Mouse (Mus musculus) Patski (cell line): ENCODE data around the gene Pde7b. TPM values are rescaled to one million over a fixed set of nuclear protein-coding genes. Genes with fewer than 3 reads are reported as not detected.

Source experiments
- ATAC-seq: fragments of 100-300 bp; one replicate; pipeline ENCODE4 v1.8.0; 2021
- CTCF ChIA-PET: fragments of 350-600 bp; sonication (Branson Sonifier 250); formaldehyde crosslinking; loops from one replicate; lab custom pipeline; 2022; ENCODE audit warnings: inconsistent platforms; lab: Charles Lee
- POLR2A ChIA-PET: fragments of 350-600 bp; sonication (Branson Sonifier 250); formaldehyde crosslinking; loops from one replicate; lab custom pipeline; 2022; ENCODE audit warnings: antibody characterized with exemption, inconsistent platforms; lab: Charles Lee
- DNase-seq: peaks from one replicate; pipeline ENCODE4 v3.0.0-alpha.2; 2011; ENCODE audit warnings: low read depth, low spot score
- H3K27me3 ChIP-seq: fragments of 371-371 bp; one replicate; pipeline ENCODE4 v1.5.1; 2021
- CTCF ChIP-seq: fragments of 100-300 bp; IDR thresholded peaks from one replicate; pipeline ENCODE4 v1.5.1; 2021
- in situ Hi-C: fragments of 300-500 bp; cut with MboI; formaldehyde crosslinking; loops from 3 replicates; pipeline ENCODE4 v1.11.1; 2018; ENCODE audit warnings: low pct_unique_long_range_greater_than_20kb, mixed read lengths
- polyA plus RNA-seq: library from polyadenylated mRNA; unstranded; gene quantifications from one replicate; pipeline ENCODE4 v1.2.3, GENCODE M21; 2021

Gene Pde7b
- polyA plus RNA-seq, 1 experiment from 2014 or later: 0.15 TPM

DNA sequence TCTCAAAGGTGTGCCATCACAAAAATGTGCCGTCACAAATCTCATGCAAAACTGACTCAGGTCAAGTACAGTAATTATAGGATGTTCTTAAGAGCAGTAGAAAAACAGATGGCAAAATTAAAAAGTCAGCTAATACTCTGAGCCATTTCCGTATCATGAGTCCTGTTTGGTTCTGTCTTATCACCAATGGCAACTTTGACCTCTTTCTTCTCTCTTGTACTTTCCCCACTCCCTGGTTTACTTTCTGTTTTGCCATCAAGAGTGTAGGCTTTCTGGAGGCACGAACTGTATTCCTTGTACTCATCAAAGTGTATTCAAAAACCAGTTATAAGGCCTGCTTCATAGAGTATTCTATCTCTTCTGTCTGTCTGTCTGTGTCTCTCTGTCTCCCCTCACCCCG is 211.0 kb downstream of the Pde7b start:
- in situ Hi-C loops: no loop called here
- POLR2A ChIA-PET: interaction anchor here (0.7 kb wide), 1 partner anchor 84 kb away, joined by 4 read pairs; no protein-coding TSS in a partner anchor

DNA sequence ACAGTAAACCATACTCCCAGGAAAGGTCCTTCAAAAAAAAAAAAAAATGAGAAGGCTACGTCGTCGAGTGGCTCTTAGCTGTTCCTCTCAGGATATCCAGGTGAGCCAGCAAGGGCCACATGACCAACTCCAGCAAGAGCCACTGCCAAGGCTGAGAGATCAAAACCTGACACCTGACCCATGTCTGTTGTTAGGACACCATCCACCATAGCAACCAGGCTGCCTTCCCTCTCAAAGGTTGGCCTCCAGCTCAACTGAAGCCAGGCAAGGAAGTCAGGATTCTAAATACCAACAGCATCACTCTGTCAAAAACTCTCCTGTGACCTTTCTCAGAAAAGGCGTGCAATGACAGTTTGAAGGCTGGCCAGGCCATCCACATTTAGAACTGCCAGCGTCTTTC is 211.4 kb downstream of the Pde7b start:
- ATAC-seq: no peak
- H3K27me3 ChIP-seq: peaks cover 27% of the 10 kb centered on the region
- in situ Hi-C loops: no loop called here
- DNase-seq: no peak
- ChIA-PET CTCF (no interaction called here), POLR2A (interaction anchor here (0.7 kb wide), 1 partner anchor 84 kb away, joined by 4 read pairs; no protein-coding TSS in a partner anchor)
- no peak for TF ChIP-seq CTCF

More for the DNA sequence above, 211.0 kb downstream of the Pde7b start:
- CTCF ChIA-PET: no interaction called here
- peaks cover 23% of the 10 kb centered on the region for H3K27me3 ChIP-seq
- DNase-seq (no peak), ATAC-seq (no peak)
- no peak for TF ChIP-seq CTCF

DNA sequence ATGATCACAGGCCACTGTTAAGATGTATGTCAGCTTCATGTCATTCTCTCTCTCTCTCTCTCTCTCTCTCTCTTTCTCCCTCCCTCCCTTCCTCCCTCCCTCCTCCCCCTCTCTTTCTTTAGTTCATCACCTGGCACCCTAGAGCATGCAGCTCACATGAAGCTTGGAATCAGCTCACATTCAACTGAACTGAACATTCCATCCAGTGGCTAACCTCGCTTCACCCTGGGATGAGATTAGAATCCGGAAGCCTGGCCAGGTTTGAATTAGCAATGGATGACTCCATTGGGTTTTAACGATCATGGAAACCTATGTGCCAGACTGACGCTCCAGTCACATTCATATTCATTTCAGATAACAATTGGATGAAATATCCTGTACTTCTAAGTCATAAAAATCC is 215.1 kb downstream of the Pde7b start:
- in situ Hi-C loops: no loop called here
- no peak for DNase-seq
- ChIA-PET POLR2A (no interaction called here), CTCF (no interaction called here)
- TF ChIP-seq CTCF: no peak
- H3K27me3 ChIP-seq: peaks cover 36% of the 10 kb centered on the region
- no peak for ATAC-seq

DNA sequence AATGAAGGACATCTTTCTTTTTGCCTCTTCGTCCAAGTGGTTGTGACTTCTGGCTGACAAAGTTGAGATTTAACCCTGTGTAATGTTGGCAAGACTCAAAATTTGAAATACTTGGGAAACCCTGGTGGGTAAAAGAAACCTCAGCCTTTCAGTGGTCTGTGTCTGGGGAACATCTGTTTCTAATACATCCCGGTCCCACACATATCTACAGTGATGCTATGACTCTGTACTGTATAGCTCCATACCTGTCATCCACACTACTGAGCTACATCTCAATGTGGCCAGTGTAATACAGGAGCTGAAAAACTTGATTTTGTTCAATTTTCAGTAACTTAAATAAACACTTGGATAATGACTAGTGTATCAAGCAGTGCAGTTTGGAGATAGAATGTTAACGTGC is 216.4 kb downstream of the Pde7b start:
- no peak for ATAC-seq
- ChIA-PET POLR2A (interaction anchor here (1.1 kb wide), 1 partner anchor 11 kb away, joined by 3 read pairs; no protein-coding TSS in a partner anchor), CTCF (no interaction called here)
- H3K27me3 ChIP-seq: peaks cover 32% of the 10 kb centered on the region
- no peak for DNase-seq
- in situ Hi-C loops: no loop called here
- TF ChIP-seq CTCF: no peak

DNA sequence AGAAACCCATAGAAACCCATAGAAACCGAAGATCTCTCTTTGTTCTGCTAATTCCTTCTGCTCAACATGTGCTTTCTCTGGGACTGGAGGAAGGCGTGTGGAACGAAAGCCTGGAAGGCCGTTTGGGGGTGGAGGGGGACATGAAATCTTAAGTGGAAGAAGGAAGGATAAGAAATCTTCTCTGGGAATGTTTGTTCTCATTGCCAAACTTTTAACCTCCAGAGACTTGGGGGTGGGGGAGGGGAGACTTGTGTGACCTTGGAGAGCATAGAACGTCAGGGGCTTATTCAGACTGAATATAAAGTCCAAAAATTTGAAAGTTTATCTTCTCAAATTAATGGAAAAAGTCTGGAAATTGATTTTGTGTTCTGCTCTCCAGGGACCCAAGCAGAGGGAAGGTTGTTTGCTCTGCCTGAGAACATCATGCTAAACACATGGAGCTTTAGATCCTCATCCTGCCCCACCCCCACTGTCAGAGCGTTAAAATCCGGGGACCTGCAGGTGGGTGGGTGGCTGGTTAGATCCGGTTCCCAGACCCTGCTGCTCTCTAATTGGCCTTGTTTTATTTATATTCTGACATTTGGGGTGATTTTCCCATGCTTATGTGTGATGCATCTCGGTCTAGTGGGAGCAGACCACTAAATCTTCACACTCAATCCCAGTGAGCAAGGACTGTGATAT is 217.0 kb downstream of the Pde7b start:
- DNase-seq: no peak
- POLR2A ChIA-PET: no interaction called here

DNA sequence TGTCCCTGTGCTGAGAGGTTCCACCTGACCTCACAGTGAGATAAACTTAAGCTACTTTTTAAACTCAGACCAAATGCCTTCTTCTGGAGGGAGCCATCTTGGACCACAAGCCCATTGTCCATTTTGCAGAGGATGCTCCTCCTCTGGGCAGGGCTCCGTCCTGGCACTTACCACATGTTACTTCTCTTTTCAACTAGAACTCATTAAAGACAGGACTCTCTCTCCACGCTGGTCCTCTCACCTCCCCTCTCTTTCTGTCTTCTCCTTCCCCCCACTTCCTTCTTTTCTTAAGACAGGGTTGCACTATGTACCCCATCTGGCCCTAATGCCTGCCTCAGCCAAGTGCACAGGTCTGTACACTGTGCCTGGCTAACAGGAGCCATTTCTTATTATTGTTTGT is 217.8 kb downstream of the Pde7b start:
- ChIA-PET POLR2A (no interaction called here), CTCF (no interaction called here)
- TF ChIP-seq CTCF: no peak
- DNase-seq (no peak), ATAC-seq (no peak)
- H3K27me3 ChIP-seq: peaks cover 31% of the 10 kb centered on the region
- in situ Hi-C loops: no loop called here

More for the DNA sequence above, 217.0 kb downstream of the Pde7b start:
- ATAC-seq: no peak
- CTCF ChIA-PET: no interaction called here
- in situ Hi-C loops: no loop called here
- TF ChIP-seq CTCF: no peak
- H3K27me3 ChIP-seq: peaks cover 29% of the 10 kb centered on the region

DNA sequence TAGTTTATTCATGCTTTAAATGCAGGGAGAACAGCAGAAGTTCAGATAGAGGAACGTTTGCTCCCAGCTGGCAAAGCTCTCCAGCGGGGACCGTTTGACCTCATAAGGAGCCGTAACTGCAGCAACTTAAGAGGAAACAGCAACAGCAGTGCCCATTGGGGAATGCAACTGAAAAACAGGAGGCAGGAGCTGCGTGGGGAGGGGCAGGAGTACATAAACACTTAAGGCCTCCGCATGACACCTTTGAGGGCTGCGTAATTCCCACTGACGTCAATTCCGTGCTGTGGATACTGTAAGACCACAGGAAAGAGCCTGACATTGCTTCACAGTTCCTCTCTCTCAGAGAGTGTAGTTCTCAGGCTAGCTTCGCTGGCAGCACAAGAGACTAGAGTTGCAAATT is 219.4 kb downstream of the Pde7b start:
- no peak for DNase-seq
- CTCF ChIA-PET: no interaction called here
- POLR2A ChIA-PET: no interaction called here
- no peak for TF ChIP-seq CTCF
- peaks cover 31% of the 10 kb centered on the region for H3K27me3 ChIP-seq
- in situ Hi-C loops: no loop called here
- no peak for ATAC-seq

DNA sequence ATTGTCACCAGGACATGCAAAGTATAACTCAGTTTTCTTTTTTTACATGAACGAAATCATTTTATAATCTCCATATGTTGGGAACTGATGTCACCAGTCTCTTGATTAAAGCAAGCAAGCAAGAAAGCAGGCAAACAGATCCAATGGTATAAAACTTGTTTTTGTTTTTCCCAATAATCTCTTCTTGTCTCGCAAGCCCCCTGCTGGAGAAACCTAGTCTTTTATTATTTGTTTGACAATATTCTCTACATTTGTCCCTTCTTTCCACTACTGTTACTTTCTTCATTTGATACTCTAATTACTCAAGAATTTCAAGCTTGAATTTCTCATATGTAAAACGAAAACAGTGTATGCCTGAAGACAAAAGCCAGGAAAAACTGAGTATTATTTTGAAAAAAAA is 220.1 kb downstream of the Pde7b start:
- TF ChIP-seq CTCF: peak; percentile 8
- POLR2A ChIA-PET: interaction anchor here (0.7 kb wide), 1 partner anchor 1478 kb away, joined by 4 read pairs; no protein-coding TSS in a partner anchor

DNA sequence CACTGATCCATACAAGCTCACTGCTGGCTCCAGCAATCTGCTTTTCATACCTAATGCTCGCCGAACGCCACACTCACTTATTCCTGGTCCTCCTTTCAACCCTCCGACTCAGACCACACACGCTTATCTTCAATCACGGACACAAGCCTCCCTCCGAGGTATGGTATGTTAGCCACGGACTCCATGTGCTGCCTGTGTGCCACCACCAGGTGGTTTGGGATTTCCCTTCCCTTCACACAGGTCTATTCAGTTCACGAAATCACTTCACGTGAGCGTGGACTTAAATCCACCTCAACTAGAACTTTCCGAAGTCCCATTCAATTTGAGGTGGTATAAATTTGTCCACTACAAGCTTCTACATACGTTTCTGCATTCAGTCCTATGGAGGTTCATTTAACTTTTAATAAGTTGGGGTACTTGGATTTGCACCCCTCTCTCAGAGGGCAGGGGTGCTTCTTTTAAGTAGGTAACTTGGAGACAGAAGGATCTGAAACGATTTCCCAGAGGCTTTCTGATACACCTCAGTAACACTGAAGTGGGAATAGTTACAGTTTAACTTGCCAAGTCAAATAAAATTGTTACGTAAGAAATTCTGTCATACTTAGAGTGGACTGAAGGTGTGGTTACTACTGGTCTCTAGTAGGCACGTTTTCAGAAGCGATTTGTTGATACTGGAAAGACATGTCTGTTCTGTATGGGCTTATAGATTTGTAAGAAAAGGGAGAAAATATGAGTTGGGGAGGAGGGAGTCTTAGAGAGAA is 221.4 kb downstream of the Pde7b start:
- no peak for DNase-seq
- CTCF ChIA-PET: no interaction called here
- in situ Hi-C loops: no loop called here
- ATAC-seq: no peak
- POLR2A ChIA-PET: no interaction called here
- H3K27me3 ChIP-seq: peaks cover 24% of the 10 kb centered on the region
- no peak for TF ChIP-seq CTCF

More for the DNA sequence above, 220.1 kb downstream of the Pde7b start:
- peaks cover 31% of the 10 kb centered on the region for H3K27me3 ChIP-seq
- in situ Hi-C loops: no loop called here
- ATAC-seq: no peak
- CTCF ChIA-PET: no interaction called here
- DNase-seq: no peak

DNA sequence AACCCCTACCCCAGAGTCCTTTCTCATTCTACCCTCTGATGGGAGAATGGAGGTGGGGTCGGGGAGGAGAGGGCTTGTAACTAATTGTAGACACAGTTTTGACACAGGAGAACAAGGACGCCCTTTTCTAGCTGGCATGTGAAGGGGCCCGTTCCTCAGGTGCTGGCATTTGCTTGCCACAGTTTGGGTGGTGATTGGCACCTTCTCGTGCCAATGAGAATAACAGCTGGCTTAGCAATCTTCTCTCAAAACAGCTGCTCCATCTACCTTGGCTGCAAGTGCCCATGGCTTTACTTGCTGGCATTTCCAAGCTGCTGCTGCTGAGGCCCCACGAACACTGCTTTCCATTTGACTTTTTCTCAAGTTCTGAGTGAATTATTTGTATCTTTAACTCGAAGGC is 223.7 kb downstream of the Pde7b start:
- DNase-seq: no peak
- peaks cover 16% of the 10 kb centered on the region for H3K27me3 ChIP-seq
- in situ Hi-C loops: no loop called here
- CTCF ChIA-PET: interaction anchor here (1.4 kb wide), 1 partner anchor 13 kb away, joined by 4 read pairs; no protein-coding TSS in a partner anchor
- TF ChIP-seq CTCF: no peak
- POLR2A ChIA-PET: interaction anchor here (1.2 kb wide), 1 partner anchor 15 kb away, joined by 3 read pairs; no protein-coding TSS in a partner anchor
- ATAC-seq: no peak

DNA sequence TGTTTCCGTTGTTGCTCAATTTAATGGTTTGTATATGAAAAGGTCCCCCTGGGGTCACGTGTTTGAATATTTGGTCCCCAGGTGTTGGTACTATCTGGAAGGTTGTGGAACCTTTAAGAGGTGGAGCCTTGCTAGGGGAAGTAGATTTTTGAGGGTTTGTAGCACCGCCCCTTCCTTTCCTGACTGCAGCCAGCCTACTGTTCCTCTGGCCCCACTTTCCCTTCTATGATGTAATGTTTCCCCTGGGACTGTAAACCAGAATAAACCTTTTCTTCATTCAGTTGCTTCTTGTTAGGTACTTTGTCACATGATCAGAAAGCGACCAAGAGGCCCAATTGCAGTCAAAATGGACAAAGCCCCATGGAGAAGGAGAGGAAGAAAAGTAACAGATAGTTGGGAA is 229.8 kb downstream of the Pde7b start:
- ATAC-seq: no peak
- ChIA-PET CTCF (no interaction called here), POLR2A (no interaction called here)
- TF ChIP-seq CTCF: no peak
- in situ Hi-C loops: no loop called here
- H3K27me3 ChIP-seq: peaks cover 18% of the 10 kb centered on the region
- DNase-seq: no peak
